Mouse (Mus musculus): ENCODE results near the gene Fbxo24.

DNA sequence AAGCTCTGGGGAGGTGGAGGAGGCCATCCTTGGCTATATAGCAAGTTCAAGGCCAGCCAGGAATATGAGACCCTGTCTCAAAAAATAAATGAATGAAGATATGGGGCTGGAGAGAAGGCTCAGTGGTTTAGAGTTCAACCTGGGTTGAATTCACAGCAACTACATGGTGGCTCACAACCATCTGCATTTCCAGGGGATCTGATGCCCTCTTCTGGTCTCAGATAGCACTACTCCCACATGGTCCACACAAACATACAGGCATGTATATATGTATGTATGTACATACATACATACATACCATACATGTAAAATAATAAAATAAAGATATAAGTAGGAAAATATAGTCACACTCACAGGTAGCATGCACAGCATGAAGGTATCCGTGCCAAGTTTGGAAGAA lies 41.4 kb upstream of the Fbxo24 start:
- TF ChIP-seq E2F4 (IDR thresholded peaks at IDR 0.05; ENCODE audit: insufficient read depth) (no peak), POLR2A (IDR thresholded peaks at IDR 0.05; ENCODE audit: insufficient read length, low read depth) (no peak), MAX (IDR thresholded peaks at IDR 0.05; ENCODE audit: low read depth) (no peak), MYOD1 (IDR thresholded peaks at IDR 0.05; ENCODE audit: control insufficient read depth in 1 of 3, insufficient read length in 2 of 3, low read depth in 2 of 3) (no peak), POLR2AphosphoS2 (IDR thresholded peaks at IDR 0.05; ENCODE audit: insufficient read length, low read depth) (no peak)
